Mouse (Mus musculus) c-Kit-positive CD71-negative TER-119-negative erythroid progenitor cells, embryonic 14.5 days (primary cell): ENCODE results near the gene Gm10160.
"Not testable (repeated sequence)": the region's sequence is repeated elsewhere in the genome, so short reads cannot be mapped to it uniquely, and the experiment has no call there.

Experiments
- DNase-seq: peaks from one replicate; pipeline ENCODE4 v3.0.0-alpha.2; 2013; ENCODE audit warnings: low read depth

Gene Gm10160

DNA sequence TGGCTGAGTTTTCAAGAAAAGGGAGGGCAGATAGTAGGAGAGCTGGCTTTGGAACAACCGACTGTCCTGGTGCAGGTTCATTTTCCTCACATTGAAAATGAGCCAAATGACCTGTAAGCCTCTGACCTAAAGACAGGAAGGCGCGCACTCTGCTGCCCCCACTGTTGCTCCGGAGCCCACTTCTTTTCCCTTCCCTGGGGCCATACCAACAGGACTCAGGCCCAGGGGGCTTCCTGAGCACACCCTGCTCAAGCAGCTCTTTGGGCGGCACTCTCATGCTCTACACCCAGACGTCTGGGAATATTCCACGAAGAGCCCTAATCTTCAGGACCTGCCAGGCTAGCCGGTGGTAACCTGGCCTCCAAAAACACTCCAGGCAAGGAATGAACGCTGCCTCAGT, 2.6 kb upstream of the Gm10160 start:
- no peak for DNase-seq

DNA sequence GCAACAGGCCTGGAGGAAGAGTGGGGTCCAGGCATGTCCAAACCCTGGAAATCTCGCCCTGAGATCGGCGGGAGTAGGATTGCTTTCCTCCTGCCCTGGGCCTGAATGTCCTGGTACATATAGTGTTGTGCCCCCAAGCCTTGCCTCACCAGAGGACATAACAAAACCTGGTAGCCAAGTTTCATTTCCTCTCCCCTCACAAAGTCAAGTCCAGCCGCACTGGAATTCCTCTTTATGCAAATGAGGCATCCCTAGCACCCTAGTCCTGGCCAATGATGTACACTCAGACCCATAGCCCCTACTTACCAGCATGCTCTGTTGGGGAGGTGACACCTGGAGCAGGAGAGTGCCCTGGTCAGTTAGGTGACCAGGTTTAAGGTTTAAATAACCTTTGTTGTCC, 627 bp upstream of the Gm10160 start:
- no peak for DNase-seq

DNA sequence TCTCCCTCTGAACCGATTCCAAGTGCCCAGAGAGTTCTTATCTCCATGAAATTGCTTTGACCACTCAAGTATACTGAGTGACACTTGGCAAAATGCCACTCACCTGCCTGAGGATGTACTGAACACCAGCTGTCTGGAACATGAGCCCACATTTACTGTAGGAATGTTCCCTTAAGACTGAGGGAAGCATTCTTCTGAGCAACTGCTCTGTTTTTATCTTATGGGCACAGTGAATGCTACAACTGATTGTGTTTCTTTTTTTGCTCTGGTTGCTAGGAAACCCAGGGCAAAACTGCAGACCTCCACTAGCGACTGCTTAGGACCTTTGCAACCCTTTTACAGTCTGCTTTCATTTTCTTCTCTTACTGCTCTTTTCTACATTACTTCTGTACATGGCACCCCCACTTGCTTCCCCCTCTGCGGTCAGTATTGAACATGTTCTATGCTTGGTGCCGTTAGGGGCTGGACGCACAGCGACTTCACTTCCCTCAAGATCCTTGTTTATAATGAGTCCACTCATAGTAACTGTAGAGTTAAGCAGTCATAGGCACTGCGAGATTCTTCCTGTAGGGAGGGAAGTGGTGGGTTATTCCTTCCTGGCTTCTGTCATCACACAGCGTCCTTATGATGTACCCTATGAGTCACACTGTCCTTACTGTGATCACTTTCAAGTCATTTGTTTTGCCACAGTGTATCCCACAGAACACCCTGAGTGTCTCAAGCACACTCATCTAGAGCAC, 856 bp downstream of the Gm10160 start:
- no peak for DNase-seq

DNA sequence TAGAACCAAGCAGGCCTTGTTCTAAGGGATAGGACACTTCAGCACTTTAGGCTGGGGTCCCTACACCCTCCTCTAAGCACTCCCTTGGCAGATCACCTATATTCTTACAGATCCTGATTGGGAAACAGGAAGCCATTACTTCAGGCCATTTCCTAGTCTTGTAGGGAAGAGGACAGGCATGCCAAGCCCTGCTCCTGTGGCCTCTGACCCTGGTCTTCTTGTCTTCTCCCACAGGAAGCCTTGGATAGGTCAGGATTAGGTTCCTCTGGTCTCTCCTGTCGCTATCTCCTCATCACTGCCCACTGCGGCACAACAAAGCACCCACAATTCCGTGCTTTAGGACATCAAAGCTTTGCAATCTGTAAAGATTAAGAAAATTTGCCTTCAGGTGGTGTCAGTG, 3.9 kb downstream of the Gm10160 start:
- no peak for DNase-seq

DNA sequence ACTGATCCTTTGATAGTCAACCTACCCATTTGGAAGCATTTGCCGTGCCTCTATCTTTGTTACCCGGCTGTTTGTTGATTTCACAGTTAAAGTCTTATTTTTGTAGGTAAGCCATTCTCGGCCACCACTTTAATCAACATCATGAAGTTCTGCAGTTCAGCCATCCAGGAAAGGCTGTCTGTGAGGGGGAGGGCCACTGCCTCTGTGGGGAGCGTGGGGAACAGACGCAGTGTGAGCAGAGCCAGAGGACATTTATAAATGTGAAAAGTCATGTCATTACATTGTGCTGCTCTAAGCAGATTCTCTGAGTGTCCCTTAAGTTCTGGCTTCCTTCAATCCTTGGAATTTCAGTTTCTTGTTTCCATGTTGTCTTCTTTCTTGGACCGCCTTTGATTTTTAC, 5.4 kb downstream of the Gm10160 start:
- no peak for DNase-seq

DNA sequence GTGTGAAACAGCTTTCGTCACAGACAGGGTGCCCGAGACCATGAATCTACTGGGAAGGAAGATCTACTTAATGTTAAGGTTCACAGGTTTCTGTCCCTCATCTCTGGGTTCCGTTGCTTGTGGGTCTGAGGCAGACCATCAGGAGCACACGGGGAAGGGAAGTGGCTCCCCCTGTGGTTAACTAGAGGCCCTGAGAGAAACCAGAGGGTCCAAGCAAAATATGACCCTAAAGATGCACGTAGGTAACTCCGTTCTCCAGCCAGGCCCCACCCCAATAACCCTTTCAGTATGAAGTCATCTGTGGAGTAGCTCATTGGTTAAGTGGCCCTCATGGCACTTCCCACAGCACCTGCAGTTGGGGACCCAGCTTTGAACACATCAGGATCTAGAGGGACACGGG, 6.0 kb downstream of the Gm10160 start:
- no peak for DNase-seq

DNA sequence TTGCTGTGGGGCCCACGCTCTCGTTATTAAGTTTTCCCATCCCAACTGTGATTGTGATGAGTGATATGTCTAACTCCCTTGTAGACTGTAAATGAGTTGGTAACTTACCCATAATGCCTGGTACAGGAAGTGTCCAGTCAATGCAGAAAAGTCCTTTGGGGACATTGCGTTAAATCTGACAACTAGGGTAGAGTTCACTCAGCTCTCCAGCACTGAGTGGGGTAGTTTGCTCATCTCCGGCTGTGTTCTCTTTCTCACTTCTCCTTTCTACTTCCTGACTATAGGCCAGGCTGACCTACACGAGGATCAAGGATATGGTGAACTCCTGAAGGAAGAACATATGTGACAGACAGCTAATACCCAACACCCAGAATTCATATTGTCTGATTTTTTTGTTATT, 6.4 kb downstream of the Gm10160 start:
- DNase-seq, result no peak

DNA sequence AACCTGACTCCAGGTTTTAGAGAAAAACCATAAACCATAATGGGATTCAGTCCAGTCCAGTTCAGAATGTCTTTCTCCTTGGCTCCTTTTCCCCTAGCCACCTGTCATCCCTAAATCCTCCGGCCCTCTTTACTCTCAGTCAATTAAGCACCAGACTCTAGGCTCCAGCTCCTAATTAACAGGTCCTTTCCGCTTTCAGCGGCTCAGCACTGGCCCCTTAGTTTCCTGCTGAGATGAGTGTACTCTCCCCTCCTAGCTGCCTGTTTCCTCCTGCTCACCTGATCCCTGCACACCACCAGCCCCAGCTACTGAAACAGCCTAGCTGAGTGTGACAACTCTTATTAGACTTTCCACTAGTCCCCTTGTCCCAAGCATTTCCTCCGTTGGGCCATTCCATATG, 7.8 kb downstream of the Gm10160 start:
- no peak for DNase-seq

DNA sequence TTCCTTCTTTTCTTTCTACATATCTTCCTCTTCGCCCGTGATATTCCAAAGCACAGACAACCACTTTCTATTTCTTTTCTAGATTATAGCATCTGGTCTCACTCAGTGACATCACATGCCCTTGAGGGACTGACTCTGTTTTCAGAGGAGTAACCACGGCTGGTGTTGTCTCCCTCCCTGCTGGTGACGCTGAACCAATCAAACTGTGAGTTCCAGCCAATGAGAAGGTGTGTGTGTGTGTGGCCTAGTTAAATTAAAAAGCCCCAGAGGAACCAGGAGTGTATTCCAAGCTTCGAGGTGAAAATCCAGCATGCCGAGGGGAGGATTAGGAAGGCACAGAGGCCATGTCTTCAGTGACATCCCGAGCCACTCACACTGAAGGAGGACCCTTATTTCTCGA, 8.6 kb downstream of the Gm10160 start:
- DNase-seq, result no peak

DNA sequence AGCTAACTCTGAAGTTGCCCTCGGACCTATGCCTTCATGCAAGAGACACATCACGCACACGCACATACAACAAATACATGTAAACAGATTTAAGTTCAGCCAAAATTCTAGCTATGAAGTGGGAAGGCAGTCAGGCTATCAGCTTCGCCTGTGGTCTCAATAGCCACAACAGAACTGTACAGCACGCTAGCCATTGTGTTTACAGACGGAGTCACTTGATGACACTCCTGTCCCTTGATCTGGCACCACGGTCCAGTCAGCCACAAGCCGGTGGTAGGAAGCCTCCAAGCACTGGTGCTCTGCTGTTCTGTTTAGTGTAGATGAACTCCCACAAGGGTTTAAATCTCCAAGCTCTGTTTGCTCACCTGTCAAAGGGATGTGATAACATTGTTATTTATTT, 9.6 kb downstream of the Gm10160 start:
- DNase-seq, result no peak

DNA sequence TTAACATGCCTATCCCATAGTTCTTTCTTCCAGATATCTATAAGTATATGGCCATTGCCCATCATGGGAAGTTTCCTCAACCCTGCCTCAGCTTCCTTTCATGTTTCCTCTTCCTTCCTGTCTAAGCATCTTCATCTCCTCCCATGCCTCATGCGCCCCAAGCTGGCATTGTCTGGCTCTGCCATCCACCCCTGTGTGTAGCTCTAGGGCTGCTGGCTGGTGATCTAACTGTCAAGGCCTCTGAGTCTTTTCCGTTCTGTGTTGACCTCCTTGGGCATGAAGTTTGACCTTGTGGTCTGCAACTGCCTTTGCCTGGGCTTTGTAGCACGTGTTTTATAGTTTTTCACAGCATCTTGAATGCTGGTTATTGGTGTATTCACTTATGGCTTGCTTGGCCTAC, 10.3 kb downstream of the Gm10160 start:
- no peak for DNase-seq

DNA sequence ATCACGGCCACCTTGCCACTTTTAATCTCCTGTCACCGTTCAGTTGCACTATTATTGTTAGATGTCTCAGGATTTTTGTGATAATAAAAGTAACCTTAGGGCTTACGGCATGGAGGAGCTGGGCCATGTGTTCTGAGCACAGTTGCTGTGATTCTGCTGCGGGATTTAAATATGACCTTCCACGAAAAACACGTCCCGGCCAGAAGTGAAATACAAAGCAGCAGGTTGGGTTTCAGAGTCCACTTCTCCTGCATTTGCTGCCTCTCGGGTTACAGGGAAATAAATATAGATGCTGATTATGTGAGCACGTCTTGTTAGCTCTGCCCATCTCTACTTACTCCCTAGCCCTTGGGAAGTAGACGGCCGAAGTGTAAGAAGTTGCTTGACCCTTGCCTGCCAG, 10.8 kb downstream of the Gm10160 start:
- no peak for DNase-seq

DNA sequence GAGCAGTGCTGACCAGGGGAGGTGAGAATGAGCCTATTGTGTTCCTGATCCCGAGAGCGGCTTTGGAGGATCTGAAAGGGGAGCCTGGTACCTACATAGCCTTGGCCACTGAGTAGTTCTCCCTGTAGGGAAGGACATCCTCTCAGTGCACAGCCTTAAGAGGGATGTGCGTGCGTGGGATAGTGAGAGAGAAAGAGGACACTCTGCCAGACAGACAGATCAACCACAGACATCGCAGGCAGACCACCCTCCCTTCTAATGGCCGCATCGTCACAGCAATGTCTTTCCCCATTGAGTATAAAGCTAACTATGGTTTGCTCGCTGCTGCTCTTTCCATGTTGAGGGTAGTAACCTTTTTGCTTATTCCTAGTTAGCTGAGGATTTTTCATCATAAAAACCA, 11.7 kb downstream of the Gm10160 start:
- DNase-seq, result no peak

DNA sequence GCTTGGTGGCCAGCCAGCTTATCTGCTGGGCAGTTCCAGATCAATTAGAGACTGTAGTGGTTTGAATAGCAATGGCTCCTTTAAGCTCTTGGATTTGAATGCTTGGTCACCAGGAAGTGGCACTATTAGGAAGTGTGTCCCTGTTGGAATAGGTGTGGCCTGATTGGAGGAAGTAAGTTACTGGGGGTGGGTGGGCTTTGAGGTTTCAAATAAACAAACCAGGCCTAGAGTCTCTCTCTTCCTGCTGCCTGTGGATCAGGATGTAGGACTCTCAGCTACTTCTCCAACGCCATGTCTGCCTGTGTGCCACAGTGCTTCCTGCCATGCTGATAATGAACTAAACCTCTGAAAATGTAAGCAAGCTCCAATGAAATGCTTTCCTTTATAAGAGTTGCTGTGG, 12.6 kb downstream of the Gm10160 start:
- no peak for DNase-seq

DNA sequence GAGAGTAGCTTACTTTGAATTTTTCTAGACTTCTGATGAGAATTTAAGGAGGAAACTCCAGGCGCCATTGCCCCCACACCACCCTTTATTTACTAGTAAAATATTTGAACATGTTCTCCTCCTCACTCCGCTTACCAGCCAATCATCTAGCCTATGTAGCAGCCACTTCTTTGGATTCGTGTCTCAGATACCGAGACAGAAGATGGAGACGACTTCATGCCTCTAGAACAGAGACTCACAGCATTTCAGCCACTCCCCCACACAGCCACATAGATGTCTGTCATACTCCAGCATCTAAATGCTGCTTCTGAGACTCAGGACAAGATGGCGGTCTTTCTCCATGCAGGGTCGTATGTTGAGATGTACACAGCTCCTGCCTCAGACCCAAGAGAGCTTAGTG, 13.5 kb downstream of the Gm10160 start:
- DNase-seq, result no peak

DNA sequence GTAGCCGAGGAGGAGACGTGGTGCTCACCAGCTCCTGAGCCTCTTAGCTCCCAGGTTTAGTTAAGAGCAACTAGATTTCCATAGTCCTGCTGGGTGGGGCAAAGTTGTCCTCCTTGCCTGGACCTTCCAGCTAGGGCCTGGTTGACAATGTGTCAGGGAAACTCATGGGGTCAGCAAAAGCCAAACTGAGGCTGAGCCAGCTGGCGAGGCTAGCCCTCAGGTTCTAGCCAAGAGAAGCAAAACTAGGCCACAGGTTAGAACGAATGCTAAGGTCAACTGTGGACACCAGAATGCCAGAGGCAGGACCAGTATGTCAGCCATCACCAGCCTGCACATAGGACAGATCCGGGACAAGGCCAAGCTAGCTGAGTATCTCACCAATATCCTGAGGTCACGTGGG, 14.2 kb downstream of the Gm10160 start:
- DNase-seq, result no peak

DNA sequence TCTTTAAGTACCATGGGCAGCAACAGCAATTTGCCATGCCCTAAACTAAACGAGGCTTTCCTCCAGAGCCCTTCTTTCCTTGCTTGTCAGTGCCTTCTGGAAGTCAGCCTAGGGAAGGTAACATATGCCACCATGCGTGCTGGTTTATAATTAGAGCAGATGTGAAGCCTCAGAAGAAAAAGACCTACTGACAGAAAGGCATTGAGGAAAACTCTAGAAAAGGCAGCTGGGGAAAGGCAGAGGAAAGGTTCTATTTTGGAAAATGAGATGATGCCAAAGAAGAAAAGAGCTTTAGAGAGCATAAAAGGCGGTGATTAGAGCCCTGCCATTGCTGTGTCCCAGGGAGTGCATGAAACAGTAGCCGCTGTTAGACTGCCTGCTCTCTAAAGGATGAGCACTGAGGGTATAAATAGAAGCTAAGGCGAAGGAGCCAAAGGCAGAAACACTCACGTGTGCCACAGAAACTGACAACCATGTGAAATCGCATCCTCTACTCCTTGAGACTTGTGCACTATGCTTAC, 14.9 kb downstream of the Gm10160 start:
- no peak for DNase-seq

DNA sequence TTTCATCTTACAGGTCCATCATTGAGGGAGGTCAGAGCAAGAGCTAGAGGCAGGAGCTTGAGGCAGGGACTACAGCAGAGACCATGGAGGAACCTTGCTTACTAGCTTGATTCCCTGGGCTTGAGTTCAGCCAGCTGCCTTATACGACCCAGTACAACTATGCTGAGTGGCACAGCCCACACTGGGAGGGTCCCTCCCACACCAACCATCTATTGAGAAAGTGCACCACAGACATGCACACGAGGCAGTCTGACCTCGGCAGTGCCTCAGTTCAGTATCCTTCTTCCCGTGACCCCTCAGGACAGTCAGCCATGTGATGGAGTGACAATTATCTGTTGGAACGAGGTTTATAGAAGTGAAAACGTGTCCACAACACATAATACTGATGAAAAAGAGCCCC, 15.8 kb downstream of the Gm10160 start:
- no peak for DNase-seq

DNA sequence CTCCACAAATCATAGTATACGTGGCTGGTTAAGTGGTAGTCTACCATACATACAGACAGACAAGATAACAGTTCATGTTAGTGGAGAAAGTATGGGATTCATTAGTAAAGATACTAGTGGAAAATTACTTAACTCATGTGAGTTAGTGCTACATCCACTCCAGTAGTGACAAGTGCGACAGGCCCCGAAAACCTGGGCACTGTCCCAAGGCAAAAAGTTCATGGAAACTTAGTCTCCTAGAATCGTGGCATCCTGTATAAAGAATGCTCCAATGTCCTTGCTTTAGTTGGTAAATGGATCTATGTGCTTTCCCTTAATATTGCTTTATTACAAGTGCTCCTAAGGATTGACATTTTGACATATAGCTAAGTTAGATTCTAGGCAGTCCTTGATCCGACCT, 17.8 kb downstream of the Gm10160 start:
- DNase-seq, result not testable (repeated sequence)

DNA sequence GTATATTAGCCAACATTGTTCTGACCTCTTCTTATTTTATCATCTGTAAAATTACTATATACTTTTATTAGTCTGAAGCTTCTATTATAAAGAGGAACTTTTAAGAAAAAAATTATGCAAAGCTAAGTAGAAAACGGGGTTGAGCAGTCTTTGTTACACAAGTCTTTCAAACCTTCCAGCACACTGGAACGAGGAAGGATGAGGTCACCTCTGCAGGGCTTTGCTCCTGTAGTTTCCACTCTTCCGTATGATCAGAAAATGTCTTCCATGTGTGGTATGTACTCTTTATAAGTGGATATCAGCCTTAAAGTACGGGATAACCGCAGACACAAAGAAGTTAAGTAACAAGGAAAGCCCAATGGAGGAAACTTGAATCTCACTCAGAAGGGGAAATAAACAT, 20.2 kb downstream of the Gm10160 start:
- no peak for DNase-seq

DNA sequence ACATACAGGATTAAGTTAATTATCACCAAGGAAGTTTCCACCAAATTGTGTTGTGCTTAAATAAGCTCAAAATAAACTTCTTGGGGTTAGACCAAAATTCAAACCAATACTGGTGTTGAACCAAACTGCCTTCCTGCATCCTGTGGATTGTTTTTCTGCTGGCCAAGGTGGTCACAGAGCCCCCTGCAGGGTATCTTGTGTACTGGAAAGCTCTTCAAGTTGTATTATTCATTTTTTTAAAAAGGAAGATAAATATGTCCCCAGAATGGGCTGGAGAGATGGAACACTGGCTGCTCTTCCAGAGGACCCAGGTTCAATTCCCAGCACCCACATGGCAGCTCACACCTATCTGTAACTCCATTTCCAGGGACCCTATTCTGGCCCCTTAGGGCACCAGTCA, 20.7 kb downstream of the Gm10160 start:
- no peak for DNase-seq

DNA sequence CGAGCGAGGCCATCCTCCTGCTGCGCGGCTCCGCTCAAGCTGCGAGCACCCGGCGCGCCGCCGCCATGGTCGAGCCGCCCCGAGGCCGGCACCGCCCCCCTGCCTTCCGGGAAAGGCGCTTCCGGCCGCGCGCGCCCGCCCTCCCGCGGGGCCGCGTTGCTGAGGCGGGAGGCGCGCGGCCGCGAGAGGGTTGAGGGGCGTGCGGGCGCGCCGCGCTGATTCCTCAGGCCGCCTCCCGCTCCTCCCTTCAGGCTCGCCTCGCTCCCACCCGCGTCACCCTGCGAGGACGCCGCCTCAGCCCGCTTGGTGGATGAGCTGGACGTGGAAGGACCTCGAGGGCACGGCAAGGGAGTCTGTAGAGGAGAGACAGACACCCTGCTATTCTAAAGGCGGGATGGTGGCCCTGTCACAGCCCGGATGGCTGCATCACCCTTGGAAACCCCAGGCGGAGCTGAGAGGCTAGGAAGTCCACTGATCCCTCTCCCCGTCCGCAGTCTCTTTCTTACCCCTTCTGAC, 26.2 kb downstream of the Gm10160 start, which contains the start of gene Btbd1:
Btbd1 (minus strand) TSS at position 53 of the 516 bp plus-strand sequence.
- DNase-seq, result no peak

DNA sequence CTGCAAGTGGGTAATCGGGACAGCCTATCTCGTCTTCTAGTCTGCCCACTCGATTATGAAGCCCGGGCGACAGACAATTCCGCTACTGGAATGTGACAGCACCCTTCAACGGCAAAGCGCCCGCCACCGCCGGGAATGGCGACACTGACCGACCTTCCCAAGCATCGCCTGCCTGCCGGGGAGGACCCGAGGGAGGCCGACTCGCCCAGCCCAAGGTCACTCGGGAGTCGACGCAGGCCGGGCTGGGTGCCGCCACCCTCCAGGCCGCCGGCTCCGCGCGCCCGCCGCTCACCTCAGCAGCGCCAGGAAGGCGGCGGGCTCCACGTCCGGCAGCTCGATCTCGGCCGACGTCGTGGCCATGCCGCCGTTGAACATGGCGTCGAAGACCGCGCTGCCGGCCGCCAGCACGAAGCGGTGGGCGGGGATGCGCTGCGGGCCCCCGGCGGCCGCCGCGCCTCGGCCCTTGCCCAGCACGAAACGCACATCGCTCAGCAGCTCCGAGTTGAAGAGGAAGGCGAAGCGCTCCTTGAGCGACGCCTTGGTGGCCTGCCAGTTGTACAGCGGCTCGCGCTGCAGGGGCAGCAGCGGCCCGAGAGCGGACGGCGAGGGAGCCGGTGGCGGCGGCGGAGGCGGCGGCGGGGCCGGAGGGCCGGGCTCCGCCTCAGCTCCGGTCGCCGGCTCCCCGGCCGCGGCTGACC, 26.8 kb downstream of the Gm10160 start:
- DNase-seq, result no peak
